Mouse (Mus musculus): ENCODE measurements around the gene Tnni2.

GRCm38 (mm10) chr7:142443474-142443873, 1.9 kb downstream of the Tnni2 start:
- TF ChIP-seq CHD2 (IDR thresholded peaks at IDR 0.05; ENCODE audit: low read depth, low read length) (no peak), ZC3H11A (IDR thresholded peaks at IDR 0.05; ENCODE audit: borderline replicate concordance, low read depth, low read length) (no peak), ZNF384 (IDR thresholded peaks at IDR 0.05; ENCODE audit: low read depth, low read length) (no peak), MAFK (IDR thresholded peaks at IDR 0.05; ENCODE audit: insufficient read depth, low read depth, low read length) (no peak), HCFC1 (IDR thresholded peaks at IDR 0.05; ENCODE audit: borderline replicate concordance, insufficient read depth, low read length) (no peak)
